ENCODE assay signal across 31 mouse cellular contexts in genomic region chr12:84951531-84951930, GRCm38 (mm10). TPM values are rescaled to one million over a fixed set of nuclear protein-coding genes. Genes with fewer than 3 reads are reported as not detected.
DNase-seq lines count a peak whose midpoint lies in the region; ATAC-seq and TF ChIP-seq lines count a peak whose summit lies in the region.
"Had no signal": no experiment of that assay in that cellular context is flagged by ENCODE, and none has a peak within 500 bp of the region (broad histone marks: within the 10 kb centered on the region; RNA-seq: fewer than 3 reads in every experiment).

No protein-coding gene starts in this region.

- H3K79me2 ChIP-seq in liver, adult 2 months (ENCODE audit: control insufficient read depth, insufficient read depth, low read length), result no peaks in the 10 kb centered on the region; the same call in 1 of the 2 replicates

- H3K27me3 ChIP-seq in heart, embryonic 10.5 days (ENCODE audit: insufficient read depth, poor library complexity, severe bottlenecking), result no peaks in the 10 kb centered on the region
- H3K27me3 ChIP-seq in liver, adult 2 months (ENCODE audit: control insufficient read depth, insufficient read depth, low read length), result no peaks in the 10 kb centered on the region
- no peaks in the 10 kb centered on the region for H3K27me3 ChIP-seq in liver, embryonic 12.5 days (replicated peaks)
- no peaks in the 10 kb centered on the region for H3K27me3 ChIP-seq in lung, embryonic 16.5 days (ENCODE audit: control insufficient read depth, insufficient read depth, low read depth, low read length)
- H3K27me3 ChIP-seq: CH12.LX; hindbrain, embryonic 12.5 days; intestine, embryonic 15.5 days; megakaryocyte, embryonic 14.5 days; midbrain, embryonic 12.5 days; neural tube, embryonic 12.5 days; Patski had no signal

- no peak overlapping the region for H3K4me2 ChIP-seq in liver, embryonic 12.5 days
- no peak overlapping the region for H3K4me2 ChIP-seq in lung, embryonic 16.5 days (ENCODE audit: low read depth, low read length)
- H3K4me2 ChIP-seq: hindbrain, embryonic 12.5 days; intestine, embryonic 15.5 days; midbrain, embryonic 12.5 days; neural tube, embryonic 12.5 days had no signal

- H3K9ac ChIP-seq in liver, adult 2 months (ENCODE audit: low read depth, low read length), result no peak overlapping the region
- H3K9ac ChIP-seq in liver, embryonic 12.5 days, result no peak overlapping the region
- peak overlapping the region; percentile 50; the same call in 1 of the 2 replicates for H3K9ac ChIP-seq in lung, embryonic 16.5 days (ENCODE audit: low read length)
- H3K9ac ChIP-seq: hindbrain, embryonic 12.5 days; intestine, embryonic 15.5 days; midbrain, embryonic 12.5 days; neural tube, embryonic 12.5 days had no signal

- H3K36me3 ChIP-seq in heart, embryonic 10.5 days, result peaks cover 45% of the 10 kb centered on the region
- H3K36me3 ChIP-seq in liver, adult 2 months (ENCODE audit: control insufficient read depth, insufficient read depth, low read length), result peaks cover 13% of the 10 kb centered on the region
- H3K36me3 ChIP-seq in liver, embryonic 12.5 days, result peaks cover 71% of the 10 kb centered on the region
- H3K36me3 ChIP-seq in lung, embryonic 16.5 days (ENCODE audit: control insufficient read depth, insufficient read depth, low read length), result no peaks in the 10 kb centered on the region; the same call in 1 of the 2 replicates
- H3K36me3 ChIP-seq: intestine, embryonic 15.5 days had no signal

- H3K4me1 ChIP-seq in heart, embryonic 10.5 days, result 0 out of 2 replicates have a peak, but pooled peaks cover 5% of the 10 kb centered on the region
- H3K4me1 ChIP-seq in liver, adult 2 months (ENCODE audit: control insufficient read depth, insufficient read depth, low read length), result peaks cover 18% of the 10 kb centered on the region
- no peaks in the 10 kb centered on the region for H3K4me1 ChIP-seq in liver, embryonic 12.5 days
- H3K4me1 ChIP-seq in lung, embryonic 16.5 days (replicated peaks; ENCODE audit: control insufficient read depth, insufficient read depth, low read length), result peaks cover 12% of the 10 kb centered on the region
- H3K4me1 ChIP-seq: hindbrain, embryonic 12.5 days; intestine, embryonic 15.5 days; midbrain, embryonic 12.5 days; neural tube, embryonic 12.5 days had no signal

- no peak for ATAC-seq in liver, embryonic 12.5 days
- no peak for ATAC-seq in lung, embryonic 16.5 days (ENCODE audit: low read depth)
- ATAC-seq: forebrain, embryonic 16.5 days; hindbrain, postnatal 0 days; intestine, embryonic 15.5 days; Patski had no signal

- no peaks in the 10 kb centered on the region for H3K9me3 ChIP-seq in heart, embryonic 10.5 days
- no peaks in the 10 kb centered on the region for H3K9me3 ChIP-seq in liver, embryonic 12.5 days (replicated peaks)
- no peaks in the 10 kb centered on the region for H3K9me3 ChIP-seq in lung, embryonic 16.5 days (ENCODE audit: control insufficient read depth, low read length)
- H3K9me3 ChIP-seq: hindbrain, embryonic 12.5 days; intestine, embryonic 15.5 days; midbrain, embryonic 12.5 days; neural tube, embryonic 12.5 days had no signal

- no peak overlapping the region; the same call in 1 of the 2 replicates for H3K27ac ChIP-seq in heart, embryonic 10.5 days
- H3K27ac ChIP-seq in liver, adult 2 months (replicated peaks; ENCODE audit: insufficient read depth, low read depth, low read length), result peak overlapping the region; percentile 6; the same call in 1 of the 2 replicates
- no peak overlapping the region for H3K27ac ChIP-seq in liver, embryonic 12.5 days
- H3K27ac ChIP-seq in lung, embryonic 16.5 days (ENCODE audit: low read length), result peak overlapping the region; percentile 89
- H3K27ac ChIP-seq: gastrocnemius, adult 2 months; hindbrain, embryonic 12.5 days; hindbrain, postnatal 0 days; intestine, embryonic 15.5 days; kidney, postnatal 0 days; midbrain, embryonic 12.5 days; neural tube, embryonic 12.5 days had no signal

- no peak overlapping the region for H3K4me3 ChIP-seq in heart, embryonic 10.5 days
- H3K4me3 ChIP-seq in liver, adult 2 months (ENCODE audit: insufficient read depth, low read depth, low read length), result no peak overlapping the region
- no peak overlapping the region for H3K4me3 ChIP-seq in liver, embryonic 12.5 days
- H3K4me3 ChIP-seq in lung, embryonic 16.5 days (ENCODE audit: low read length), result no peak overlapping the region
- H3K4me3 ChIP-seq: erythroblast, embryonic 14.5 days; gastrocnemius, adult 2 months; hindbrain, embryonic 12.5 days; intestine, embryonic 15.5 days; megakaryocyte, embryonic 14.5 days; midbrain, embryonic 12.5 days; myocyte; neural tube, embryonic 12.5 days had no signal

- no peak for TF ChIP-seq CTCF in liver, adult 2 months (IDR thresholded peaks at IDR 0.05; ENCODE audit: low read depth, low read length)

- peak; percentile 87 for DNase-seq in heart, adult 11 months
- DNase-seq in heart, embryonic 10.5 days (ENCODE audit: low spot score), result no peak
- DNase-seq in liver, adult 2 months (ENCODE audit: extremely low read depth, low read depth, low spot score), result no peak
- no peak for DNase-seq in lung, postnatal 25 days (ENCODE audit: low spot score)
- DNase-seq in brain, adult 2 months (ENCODE audit: low read depth, low spot score), result peak; percentile 37
- no peak for DNase-seq in MN1 (ENCODE audit: low spot score)
- DNase-seq: adrenal gland, postnatal 14 days; cerebellum, adult 2 months; cerebellum, postnatal 14 days; gastrocnemius, adult 2 months; gastrocnemius, postnatal 36 days; heart, postnatal 36 days; kidney, adult 8-10 months; kidney, postnatal 4 days; left cerebral cortex, postnatal 4 days; right cerebral cortex, adult 18-20 months; right cerebral cortex, postnatal 4 days had no signal

- WGBS in heart, embryonic 10.5 days, result 74% methylated on average over 8 of the region's 8 CpGs
- 69% methylated on average over 8 of the region's 8 CpGs for WGBS in liver, adult 2 months
- 81% methylated on average over 8 of the region's 8 CpGs for WGBS in liver, embryonic 12.5 days (ENCODE audit: insufficient replicate concordance)
- WGBS in lung, embryonic 16.5 days, result 56% methylated on average over 8 of the region's 8 CpGs

- no peak for TF ChIP-seq POLR2A in liver, adult 2 months (IDR thresholded peaks at IDR 0.05; ENCODE audit: extremely low read depth, insufficient read depth, low read length)

RNA-seq across cellular contexts. Expression of gene Fcf1, which starts 19.2 kb away (rescaled TPM):
- 106 and 142 TPM in 2 replicates for polyA plus RNA-seq in heart, embryonic 10.5 days (2016; fragmentation: Nextera tagmentation; extraction: Ambion mirVana)
- total RNA-seq in liver, adult 2 months (2014; rRNA removed), result 47.5 and 59.7 TPM in 2 replicates
- polyA plus RNA-seq in liver, adult 2 months (2012; rRNA removed), result 21.7 and 23.2 TPM in 2 replicates
- polyA plus RNA-seq in liver, embryonic 12.5 days (2016; fragmentation: Nextera tagmentation; extraction: Ambion mirVana), result 136 and 138 TPM in 2 replicates
- polyA plus RNA-seq in lung, embryonic 16.5 days (2015; fragmentation: Nextera tagmentation; extraction: Ambion mirVana), result 141 and 147 TPM in 2 replicates

RNA-seq across cellular contexts. Expression of gene Arel1, which starts 19.2 kb away (rescaled TPM):
- 10.8 and 15.7 TPM in 2 replicates for polyA plus RNA-seq in heart, embryonic 10.5 days (2016; fragmentation: Nextera tagmentation; extraction: Ambion mirVana)
- 22.2 and 22.4 TPM in 2 replicates for total RNA-seq in liver, adult 2 months (2014; rRNA removed)
- 17.6 and 21.0 TPM in 2 replicates for polyA plus RNA-seq in liver, adult 2 months (2012; rRNA removed)
- 19.1 and 20.2 TPM in 2 replicates for polyA plus RNA-seq in liver, embryonic 12.5 days (2016; fragmentation: Nextera tagmentation; extraction: Ambion mirVana)
- 14.2 and 14.6 TPM in 2 replicates for polyA plus RNA-seq in lung, embryonic 16.5 days (2015; fragmentation: Nextera tagmentation; extraction: Ambion mirVana)

RNA-seq across cellular contexts. Expression of gene Ylpm1, which starts 44.6 kb away (rescaled TPM):
- polyA plus RNA-seq in heart, embryonic 10.5 days (2016; fragmentation: Nextera tagmentation; extraction: Ambion mirVana), result 23.8 and 28.7 TPM in 2 replicates
- 16.9 TPM in 2 replicates for total RNA-seq in liver, adult 2 months (2014; rRNA removed)
- 4.7 and 5.2 TPM in 2 replicates for polyA plus RNA-seq in liver, adult 2 months (2012; rRNA removed)
- polyA plus RNA-seq in liver, embryonic 12.5 days (2016; fragmentation: Nextera tagmentation; extraction: Ambion mirVana), result 12.4 and 13.7 TPM in 2 replicates
- 25.4 and 25.5 TPM in 2 replicates for polyA plus RNA-seq in lung, embryonic 16.5 days (2015; fragmentation: Nextera tagmentation; extraction: Ambion mirVana)

Comparison
In these comparisons a context has a peak if more than half of its experiments do, and no peak if none do; other contexts are left out.
1. DNase-seq: peak in heart, adult 11 months (single experiment) and brain, adult 2 months (single experiment); none in heart, embryonic 10.5 days (single experiment), liver, adult 2 months (single experiment), lung, postnatal 25 days (single experiment) and MN1 (single experiment).
2. H3K27ac ChIP-seq: peak in liver, adult 2 months (single experiment) and lung, embryonic 16.5 days (single experiment); none in heart, embryonic 10.5 days (single experiment) and liver, embryonic 12.5 days (single experiment).